Mouse (Mus musculus) midbrain, embryonic 15.5 days (tissue): Measurements from ENCODE around the gene Cnga3. TPM values are rescaled to one million over a fixed set of nuclear protein-coding genes. Genes with fewer than 3 reads are reported as not detected.

ENCODE experiments used
- ATAC-seq: fragments of 200-750 bp; cut with Nextera tagmentation; replicated peaks from 2 replicates; pipeline ENCODE4 v1.8.0; 2017; ENCODE audit warnings: moderate TSS enrichment
- H3K27ac ChIP-seq: fragments of 300-500 bp; sonication (generic); 2 replicates; pipeline ENCODE4 v1.5.1; 2015; ENCODE audit warnings: mild to moderate bottlenecking, inconsistent platforms
- H3K27me3 ChIP-seq: fragments of 300-500 bp; sonication (generic); replicated peaks from 2 replicates; pipeline ENCODE4 v1.6.1; 2015; ENCODE audit warnings: inconsistent platforms
- H3K36me3 ChIP-seq: fragments of 300-500 bp; sonication (generic); replicated peaks from 2 replicates; pipeline ENCODE4 v1.6.1; 2015; ENCODE audit warnings: inconsistent platforms
- H3K4me1 ChIP-seq: fragments of 300-500 bp; sonication (generic); 2 replicates; pipeline ENCODE4 v1.6.1; 2015; ENCODE audit warnings: inconsistent platforms
- H3K4me2 ChIP-seq: fragments of 300-500 bp; sonication (generic); 2 replicates; pipeline ENCODE4 v1.6.1; 2015; ENCODE audit warnings: inconsistent platforms, mild to moderate bottlenecking, moderate library complexity
- H3K4me3 ChIP-seq: fragments of 300-500 bp; sonication (generic); 2 replicates; pipeline ENCODE4 v1.5.1; 2015; ENCODE audit warnings: mild to moderate bottlenecking, inconsistent platforms
- H3K9ac ChIP-seq: fragments of 300-500 bp; sonication (generic); 2 replicates; pipeline ENCODE4 v1.6.1; 2015; ENCODE audit warnings: mild to moderate bottlenecking, inconsistent platforms
- H3K9me3 ChIP-seq: fragments of 300-500 bp; sonication (generic); 2 replicates; pipeline ENCODE4 v1.6.1; 2016; ENCODE audit warnings: inconsistent platforms
- WGBS: fragments of 180-500 bp; shearing (Covaris S2); methylation state at CpG from one replicate; pipeline ENCODE4 v1.1.7; 2015; ENCODE audit warnings: mixed read lengths; 5-methylcytosine and 5-hydroxymethylcytosine counted together
- polyA plus RNA-seq: library from polyadenylated mRNA; unstranded; fragments of >200 nt; fragmentation: Nextera tagmentation; extraction: Ambion mirVana; gene quantifications from 2 replicates; pipeline ENCODE4 v1.2.1, GENCODE M21; 2015

Cnga3 gene
- polyA plus RNA-seq, 1 experiment from 2014 or later = 0.21 TPM

- WGBS = 98% methylated on average over 4 of the region's 4 CpGs
- H3K9ac ChIP-seq = no peak overlapping the region
- H3K4me3 ChIP-seq = no peak overlapping the region
- no peaks in the 10 kb centered on the region for H3K27me3 ChIP-seq
- H3K27ac ChIP-seq = no peak overlapping the region
- no peaks in the 10 kb centered on the region for H3K36me3 ChIP-seq
- H3K9me3 ChIP-seq = no peaks in the 10 kb centered on the region
- no peak for ATAC-seq
- H3K4me2 ChIP-seq = no peak overlapping the region
- peaks cover 7% of the 10 kb centered on the region; the same call in 1 of the 2 replicates for H3K4me1 ChIP-seq
Observed at GRCm38 (mm10) chr1:37309939-37310515, 95.8 kb downstream of the Cnga3 start.

Other genes starting within 250 kb of the Cnga3 start
- 0.66 and 1.3 TPM in 2 replicates for gene Vwa3b, start 187.8 kb upstream of the Cnga3 start, polyA plus RNA-seq
- 74.6 and 77.4 TPM in 2 replicates for gene Inpp4a, start 85.4 kb downstream of the Cnga3 start, polyA plus RNA-seq
- gene Coa5, start 215.7 kb downstream of the Cnga3 start, polyA plus RNA-seq = 65.6 and 67.6 TPM in 2 replicates
- gene Unc50, start 215.7 kb downstream of the Cnga3 start, polyA plus RNA-seq = 117 and 121 TPM in 2 replicates